Mouse (Mus musculus) hindbrain, embryonic 10.5 days (tissue): Measurements from ENCODE around the gene Arhgef11. TPM values are rescaled to one million over a fixed set of nuclear protein-coding genes. Genes with fewer than 3 reads are reported as not detected.

ENCODE experiments used
- DNase-seq: peaks from one replicate; pipeline ENCODE4 v3.0.0-alpha.2; 2017; ENCODE audit warnings: low spot score
- H3K27ac ChIP-seq: fragments of 300-500 bp; sonication (generic); 2 replicates; pipeline ENCODE4 v1.5.1; 2016; ENCODE audit warnings: mild to moderate bottlenecking, moderate library complexity
- H3K27me3 ChIP-seq: fragments of 300-500 bp; sonication (generic); 2 replicates; pipeline ENCODE4 v1.6.1; 2016; ENCODE audit warnings: mild to moderate bottlenecking; ENCODE audit not compliant: poor library complexity, insufficient read depth, severe bottlenecking
- H3K36me3 ChIP-seq: fragments of 300-500 bp; sonication (generic); 2 replicates; pipeline ENCODE4 v1.6.1; 2016; ENCODE audit warnings: mild to moderate bottlenecking, moderate library complexity
- H3K4me1 ChIP-seq: fragments of 300-500 bp; sonication (generic); replicated peaks from 2 replicates; pipeline ENCODE4 v1.6.1; 2016; ENCODE audit warnings: mild to moderate bottlenecking
- H3K4me3 ChIP-seq: fragments of 300-500 bp; sonication (generic); 2 replicates; pipeline ENCODE4 v1.5.1; 2016; ENCODE audit warnings: mild to moderate bottlenecking, moderate library complexity
- H3K9me3 ChIP-seq: fragments of 300-500 bp; sonication (generic); 2 replicates; pipeline ENCODE4 v1.6.1; 2016; ENCODE audit warnings: mild to moderate bottlenecking, moderate library complexity
- WGBS: fragments of 180-500 bp; shearing (Covaris S2); methylation state at CpG from one replicate; pipeline ENCODE4 v1.1.7; 2016; 5-methylcytosine and 5-hydroxymethylcytosine counted together
- polyA plus RNA-seq: library from polyadenylated mRNA; unstranded; fragments of >200 nt; fragmentation: Nextera tagmentation; extraction: Ambion mirVana; gene quantifications from 2 replicates; pipeline ENCODE4 v1.2.1, GENCODE M21; 2016

Gene Arhgef11
- polyA plus RNA-seq, 1 experiment from 2014 or later: 18.7 TPM

- Histone ChIP-seq H3K36me3 (no peaks in the 10 kb centered on the region), H3K4me1 (peaks cover 71% of the 10 kb centered on the region), H3K9me3 (no peaks in the 10 kb centered on the region), H3K27ac (peak overlapping the region; percentile 62), H3K27me3 (peaks cover 73% of the 10 kb centered on the region), H3K4me3 (no peak overlapping the region)
- 66% methylated on average over 5 of the region's 5 CpGs for WGBS
- DNase-seq: no peak
Observed at GRCm38 (mm10) chr3:87765631-87766283, 148.4 kb downstream of the Arhgef11 start.

- H3K9me3 ChIP-seq: no peaks in the 10 kb centered on the region
- no peak for DNase-seq
- peak overlapping the region; percentile 62; the same call in 1 of the 2 replicates for H3K27ac ChIP-seq
- no peaks in the 10 kb centered on the region for H3K36me3 ChIP-seq
- WGBS: 71% methylated on average over 3 of the region's 3 CpGs
- no peak overlapping the region for H3K4me3 ChIP-seq
- peaks cover 78% of the 10 kb centered on the region for H3K27me3 ChIP-seq
- peaks cover 66% of the 10 kb centered on the region for H3K4me1 ChIP-seq
Observed at GRCm38 (mm10) chr3:87766284-87766667, 148.9 kb downstream of the Arhgef11 start.

GRCm38 (mm10) chr3:87767764-87768163, 150.4 kb downstream of the Arhgef11 start:
- peaks cover 58% of the 10 kb centered on the region for H3K4me1 ChIP-seq
- DNase-seq: no peak
- H3K4me3 ChIP-seq: peak overlapping the region; percentile 51
- WGBS: 46% methylated on average over 8 of the region's 8 CpGs
- no peaks in the 10 kb centered on the region for H3K36me3 ChIP-seq
- no peaks in the 10 kb centered on the region for H3K9me3 ChIP-seq
- peaks cover 86% of the 10 kb centered on the region for H3K27me3 ChIP-seq
- peak overlapping the region; percentile 78 for H3K27ac ChIP-seq

- H3K4me3 ChIP-seq: peak overlapping the region; percentile 51
- peak overlapping the region; percentile 78 for H3K27ac ChIP-seq
- H3K36me3 ChIP-seq: no peaks in the 10 kb centered on the region
- H3K9me3 ChIP-seq: no peaks in the 10 kb centered on the region
- peaks cover 80% of the 10 kb centered on the region for H3K27me3 ChIP-seq
- no peak for DNase-seq
- peaks cover 57% of the 10 kb centered on the region for H3K4me1 ChIP-seq
- WGBS: 52% methylated on average over 6 of the region's 6 CpGs
Observed at GRCm38 (mm10) chr3:87768431-87768830, 151.1 kb downstream of the Arhgef11 start.

- H3K4me1 ChIP-seq: peaks cover 57% of the 10 kb centered on the region
- WGBS: 2% methylated on average over 36 of the region's 37 CpGs
- peak overlapping the region; percentile 78 for H3K27ac ChIP-seq
- peak overlapping the region; percentile 51 for H3K4me3 ChIP-seq
- H3K36me3 ChIP-seq: no peaks in the 10 kb centered on the region
- no peaks in the 10 kb centered on the region for H3K9me3 ChIP-seq
- DNase-seq: peak; percentile 84
- H3K27me3 ChIP-seq: peaks cover 80% of the 10 kb centered on the region
Observed at GRCm38 (mm10) chr3:87768844-87769243, 151.5 kb downstream of the Arhgef11 start.

GRCm38 (mm10) chr3:87769506-87769905, 152.1 kb downstream of the Arhgef11 start:
- Histone ChIP-seq H3K4me1 (peaks cover 57% of the 10 kb centered on the region), H3K9me3 (no peaks in the 10 kb centered on the region), H3K27ac (no peak overlapping the region), H3K4me3 (no peak overlapping the region), H3K36me3 (no peaks in the 10 kb centered on the region), H3K27me3 (peaks cover 75% of the 10 kb centered on the region)
- 79% methylated on average over 8 of the region's 8 CpGs for WGBS
- no peak for DNase-seq

- Histone ChIP-seq H3K36me3 (no peaks in the 10 kb centered on the region), H3K4me1 (peaks cover 52% of the 10 kb centered on the region), H3K27ac (no peak overlapping the region), H3K4me3 (no peak overlapping the region), H3K27me3 (peaks cover 68% of the 10 kb centered on the region), H3K9me3 (no peaks in the 10 kb centered on the region)
- DNase-seq: no peak
- under 1% methylated on average over 4 of the region's 4 CpGs for WGBS
Observed at GRCm38 (mm10) chr3:87770280-87770679, 152.9 kb downstream of the Arhgef11 start.

- H3K36me3 ChIP-seq: no peaks in the 10 kb centered on the region
- H3K9me3 ChIP-seq: no peaks in the 10 kb centered on the region
- H3K27me3 ChIP-seq: peaks cover 68% of the 10 kb centered on the region
- H3K27ac ChIP-seq: no peak overlapping the region
- DNase-seq: no peak
- 48% methylated on average over 6 of the region's 6 CpGs for WGBS
- peaks cover 53% of the 10 kb centered on the region for H3K4me1 ChIP-seq
- no peak overlapping the region for H3K4me3 ChIP-seq
Observed at GRCm38 (mm10) chr3:87771088-87771487, 153.7 kb downstream of the Arhgef11 start.

- Histone ChIP-seq H3K4me1 (peaks cover 67% of the 10 kb centered on the region), H3K27ac (peak overlapping the region; percentile 64), H3K27me3 (peaks cover 65% of the 10 kb centered on the region), H3K36me3 (no peaks in the 10 kb centered on the region), H3K4me3 (no peak overlapping the region), H3K9me3 (no peaks in the 10 kb centered on the region)
- WGBS: 53% methylated on average over 23 of the region's 23 CpGs
- DNase-seq: no peak
Observed at GRCm38 (mm10) chr3:87778283-87778682, 160.9 kb downstream of the Arhgef11 start.

GRCm38 (mm10) chr3:87779086-87779485, 161.7 kb downstream of the Arhgef11 start:
- peaks cover 62% of the 10 kb centered on the region for H3K4me1 ChIP-seq
- H3K27ac ChIP-seq: peak overlapping the region; percentile 64
- H3K4me3 ChIP-seq: no peak overlapping the region
- no peaks in the 10 kb centered on the region for H3K9me3 ChIP-seq
- no peaks in the 10 kb centered on the region for H3K36me3 ChIP-seq
- no peak for DNase-seq
- peaks cover 62% of the 10 kb centered on the region for H3K27me3 ChIP-seq
- 32% methylated on average over 2 of the region's 2 CpGs for WGBS

GRCm38 (mm10) chr3:87783282-87784023, 166.1 kb downstream of the Arhgef11 start:
- Histone ChIP-seq H3K4me3 (no peak overlapping the region), H3K27ac (peak overlapping the region; percentile 69), H3K4me1 (peaks cover 43% of the 10 kb centered on the region), H3K36me3 (no peaks in the 10 kb centered on the region), H3K9me3 (no peaks in the 10 kb centered on the region), H3K27me3 (peaks cover 37% of the 10 kb centered on the region)
- 82% methylated on average over 25 of the region's 25 CpGs for WGBS
- no peak for DNase-seq

- H3K4me3 ChIP-seq: no peak overlapping the region
- no peaks in the 10 kb centered on the region for H3K36me3 ChIP-seq
- DNase-seq: no peak
- H3K9me3 ChIP-seq: no peaks in the 10 kb centered on the region
- 88% methylated on average over 5 of the region's 5 CpGs for WGBS
- no peak overlapping the region for H3K27ac ChIP-seq
- peaks cover 37% of the 10 kb centered on the region for H3K27me3 ChIP-seq
- peaks cover 43% of the 10 kb centered on the region for H3K4me1 ChIP-seq
Observed at GRCm38 (mm10) chr3:87785156-87785555, 167.8 kb downstream of the Arhgef11 start.

- no peaks in the 10 kb centered on the region for H3K36me3 ChIP-seq
- no peak for DNase-seq
- peaks cover 38% of the 10 kb centered on the region for H3K27me3 ChIP-seq
- no peak overlapping the region for H3K27ac ChIP-seq
- no peak overlapping the region for H3K4me3 ChIP-seq
- no peaks in the 10 kb centered on the region for H3K9me3 ChIP-seq
- WGBS: 64% methylated on average over 6 of the region's 6 CpGs
- H3K4me1 ChIP-seq: peaks cover 43% of the 10 kb centered on the region
Observed at GRCm38 (mm10) chr3:87785626-87786214, 168.4 kb downstream of the Arhgef11 start.
